Mouse (Mus musculus) small intestine, adult 2 months (tissue): ENCODE measurements around the gene Lrrc49.

Experiments used
- CTCF ChIP-seq: fragments of 200-500 bp; IDR thresholded peaks from 2 replicates; pipeline ENCODE4 v1.5.1; 2012; ENCODE audit warnings: low read depth, mild to moderate bottlenecking, control low read depth, inconsistent platforms, low read length, moderate library complexity, mixed read lengths; ENCODE audit not compliant: insufficient replicate concordance, insufficient read length; ENCODE audit errors: extremely low read depth
- POLR2A ChIP-seq: fragments of 200-500 bp; IDR thresholded peaks from 2 replicates; pipeline ENCODE4 v1.6.1; 2012; ENCODE audit warnings: low read depth, mild to moderate bottlenecking, control low read depth, inconsistent platforms, low read length, moderate library complexity

- TF ChIP-seq POLR2A (no peak), CTCF (no peak)
These were observed 11.7 kb upstream of the Lrrc49 start for GRCm38 (mm10) chr9:60699581-60700231.
